Mouse (Mus musculus): ENCODE data around the gene Ppp1r18. TPM values are rescaled to one million over a fixed set of nuclear protein-coding genes. Genes with fewer than 3 reads are reported as not detected.
A peak's percentile ranks its signal among the peaks of the same experiment; 100 is the strongest.

Ppp1r18 gene
- polyA plus RNA-seq, 1 experiment: 53.9 TPM

- TF ChIP-seq POLR2A (IDR thresholded peaks at IDR 0.05; ENCODE audit: borderline replicate concordance, extremely low read depth, low read depth, low read length): no peak
- TF ChIP-seq CTCF (IDR thresholded peaks at IDR 0.05; ENCODE audit: insufficient read depth, low read length): peak; percentile 55; the same call in 1 of the 2 replicates
- 0 out of 2 replicates have a peak, but pooled peaks cover 3% of the 10 kb centered on the region for H3K4me1 ChIP-seq (ENCODE audit: control insufficient read depth, insufficient read depth, low read length)
- DNase-seq: no peak
- WGBS: 63% methylated on average over 7 of the region's 7 CpGs
- no peak overlapping the region for H3K4me3 ChIP-seq (replicated peaks; ENCODE audit: extremely low read depth, low read depth, low read length)
Measured at GRCm38 (mm10) chr17:35824402-35824801, 41.0 kb upstream of the Ppp1r18 start.

GRCm38 (mm10) chr17:35825109-35825850 lies 40.1 kb upstream of the Ppp1r18 start:
- no peak for DNase-seq
- 94% methylated on average over 13 of the region's 13 CpGs for WGBS
- Histone ChIP-seq H3K4me3 (replicated peaks; ENCODE audit: extremely low read depth, low read depth, low read length) (no peak overlapping the region), H3K4me1 (ENCODE audit: control insufficient read depth, insufficient read depth, low read length) (peaks cover 8% of the 10 kb centered on the region; the same call in 1 of the 2 replicates)
- TF ChIP-seq CTCF (IDR thresholded peaks at IDR 0.05; ENCODE audit: insufficient read depth, low read length) (no peak), POLR2A (IDR thresholded peaks at IDR 0.05; ENCODE audit: borderline replicate concordance, extremely low read depth, low read depth, low read length) (no peak)

- 5% methylated on average over 21 of the region's 21 CpGs for WGBS
- peak; percentile 79 for DNase-seq
- TF ChIP-seq CTCF (IDR thresholded peaks at IDR 0.05; ENCODE audit: insufficient read depth, low read length) (peak; percentile 71), POLR2A (IDR thresholded peaks at IDR 0.05; ENCODE audit: borderline replicate concordance, extremely low read depth, low read depth, low read length) (no peak)
- H3K4me3 ChIP-seq (replicated peaks; ENCODE audit: extremely low read depth, low read depth, low read length): no peak overlapping the region
- peaks cover 6% of the 10 kb centered on the region; the same call in 1 of the 2 replicates for H3K4me1 ChIP-seq (ENCODE audit: control insufficient read depth, insufficient read depth, low read length)
Measured at GRCm38 (mm10) chr17:35829737-35830136, 35.7 kb upstream of the Ppp1r18 start.

DNA sequence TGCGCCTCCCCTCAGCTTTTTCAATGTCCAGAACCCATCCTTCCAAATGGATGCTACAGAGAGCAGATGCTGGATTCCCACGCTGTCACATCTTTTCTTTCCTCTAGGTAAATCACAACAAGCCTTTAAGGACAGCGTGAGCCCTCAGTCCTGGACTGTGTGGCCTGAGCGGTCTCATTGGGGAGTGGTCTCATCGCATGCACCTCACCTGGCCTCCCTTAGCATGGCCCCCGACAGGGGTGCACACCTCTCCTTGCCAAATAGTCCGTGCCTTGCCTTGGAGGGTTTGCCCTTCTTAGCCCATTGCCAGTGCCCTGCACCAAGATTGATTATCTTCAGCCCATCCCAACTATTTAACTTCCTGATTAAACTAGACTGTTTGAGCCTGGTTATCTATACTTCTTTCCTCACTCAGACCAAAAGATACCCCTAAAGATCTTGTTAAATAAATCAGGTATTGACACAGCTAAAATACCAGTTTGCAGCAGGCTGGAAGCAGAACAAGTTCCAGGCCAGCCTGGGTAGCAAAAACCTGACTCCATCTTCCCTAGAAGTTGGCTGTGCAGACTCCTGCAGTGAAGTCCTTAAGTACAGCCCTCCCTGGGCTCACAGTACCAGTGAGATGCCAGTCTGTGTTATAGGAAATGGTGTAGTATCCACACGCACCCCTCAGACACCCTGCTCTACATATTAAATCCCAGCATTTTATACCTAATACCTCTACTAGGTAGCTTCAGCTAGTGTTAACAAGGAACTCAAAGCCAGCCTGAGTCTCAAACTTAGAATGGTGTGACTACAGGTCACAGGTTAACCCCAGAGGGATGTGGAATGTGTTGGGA lies 32.8 kb upstream of the Ppp1r18 start:
- WGBS: 70% methylated on average over 8 of the region's 8 CpGs

GRCm38 (mm10) chr17:35833239-35833751 lies 32.1 kb upstream of the Ppp1r18 start:
- 30% methylated on average over 5 of the region's 5 CpGs for WGBS
- TF ChIP-seq POLR2A (IDR thresholded peaks at IDR 0.05; ENCODE audit: borderline replicate concordance, extremely low read depth, low read depth, low read length) (no peak), CTCF (IDR thresholded peaks at IDR 0.05; ENCODE audit: insufficient read depth, low read length) (no peak)
- H3K4me1 ChIP-seq (ENCODE audit: control insufficient read depth, insufficient read depth, low read length): peaks cover 21% of the 10 kb centered on the region
- no peak overlapping the region for H3K4me3 ChIP-seq (replicated peaks; ENCODE audit: extremely low read depth, low read depth, low read length)
- DNase-seq: no peak

More for the DNA sequence above, 32.8 kb upstream of the Ppp1r18 start:
- no peak for TF ChIP-seq CTCF (IDR thresholded peaks at IDR 0.05; ENCODE audit: insufficient read depth, low read length)
- TF ChIP-seq POLR2A (IDR thresholded peaks at IDR 0.05; ENCODE audit: borderline replicate concordance, extremely low read depth, low read depth, low read length): no peak
- H3K4me3 ChIP-seq (replicated peaks; ENCODE audit: extremely low read depth, low read depth, low read length): no peak overlapping the region
- H3K4me1 ChIP-seq (ENCODE audit: control insufficient read depth, insufficient read depth, low read length): peaks cover 21% of the 10 kb centered on the region
- no peak for DNase-seq

- DNase-seq: no peak
- 49% methylated on average over 5 of the region's 5 CpGs for WGBS
- Histone ChIP-seq H3K4me1 (ENCODE audit: control insufficient read depth, insufficient read depth, low read length) (peaks cover 23% of the 10 kb centered on the region), H3K4me3 (replicated peaks; ENCODE audit: extremely low read depth, low read depth, low read length) (no peak overlapping the region)
- no peak for TF ChIP-seq CTCF (IDR thresholded peaks at IDR 0.05; ENCODE audit: insufficient read depth, low read length)
- no peak for TF ChIP-seq POLR2A (IDR thresholded peaks at IDR 0.05; ENCODE audit: borderline replicate concordance, extremely low read depth, low read depth, low read length)
Measured at GRCm38 (mm10) chr17:35833894-35834293, 31.5 kb upstream of the Ppp1r18 start.

GRCm38 (mm10) chr17:35834696-35835422 lies 30.5 kb upstream of the Ppp1r18 start:
- TF ChIP-seq CTCF (IDR thresholded peaks at IDR 0.05; ENCODE audit: insufficient read depth, low read length) (0 out of 2 replicates have a peak, but pooled peaks have one; percentile 8), POLR2A (IDR thresholded peaks at IDR 0.05; ENCODE audit: borderline replicate concordance, extremely low read depth, low read depth, low read length) (no peak)
- no peak for DNase-seq
- H3K4me3 ChIP-seq (replicated peaks; ENCODE audit: extremely low read depth, low read depth, low read length): no peak overlapping the region
- H3K4me1 ChIP-seq (ENCODE audit: control insufficient read depth, insufficient read depth, low read length): peaks cover 18% of the 10 kb centered on the region
- 49% methylated on average over 26 of the region's 26 CpGs for WGBS

- no peak for TF ChIP-seq CTCF (IDR thresholded peaks at IDR 0.05; ENCODE audit: insufficient read depth, low read length)
- peak; percentile 18; the same call in 1 of the 2 replicates for TF ChIP-seq POLR2A (IDR thresholded peaks at IDR 0.05; ENCODE audit: borderline replicate concordance, extremely low read depth, low read depth, low read length)
- no peak overlapping the region for H3K4me3 ChIP-seq (replicated peaks; ENCODE audit: extremely low read depth, low read depth, low read length)
- 50% methylated on average over 26 of the region's 26 CpGs for WGBS
- peaks cover 16% of the 10 kb centered on the region for H3K4me1 ChIP-seq (ENCODE audit: control insufficient read depth, insufficient read depth, low read length)
- DNase-seq: no peak
Measured at GRCm38 (mm10) chr17:35835424-35836140, 29.8 kb upstream of the Ppp1r18 start.

All from lung, adult 2 months (tissue).